Mouse (Mus musculus) lung, postnatal 0 days (tissue): ENCODE measurements at regions not wholly inside any gene's neighbourhood (a gene's known extent, or its start where the extent isn't known, plus 50 kb on each side); places are given as distances from the start of the nearest gene placed in this dataset.

Experiments used
- ATAC-seq: fragments of 200-750 bp; cut with Nextera tagmentation; 2 replicates; pipeline ENCODE4 v1.8.0; 2017; ENCODE audit warnings: moderate library complexity
- DNase-seq: peaks from one replicate; pipeline ENCODE4 v3.0.0-alpha.2; 2016; ENCODE audit warnings: low spot score
- H3K27ac ChIP-seq: fragments of 300-500 bp; sonication (generic); 2 replicates; pipeline ENCODE4 v1.5.1; 2014; ENCODE audit warnings: antibody characterized with exemption, mild to moderate bottlenecking, low read length, mixed read lengths
- H3K27me3 ChIP-seq: fragments of 300-500 bp; sonication (generic); replicated peaks from 2 replicates; pipeline ENCODE4 v1.6.1; 2014; ENCODE audit warnings: low read length, mixed read lengths; ENCODE audit not compliant: insufficient read depth
- H3K36me3 ChIP-seq: fragments of 300-500 bp; sonication (generic); 2 replicates; pipeline ENCODE4 v1.6.1; 2014; ENCODE audit warnings: low read length, mixed read lengths; ENCODE audit not compliant: insufficient read depth
- H3K4me1 ChIP-seq: fragments of 300-500 bp; sonication (generic); 2 replicates; pipeline ENCODE4 v1.6.1; 2014; ENCODE audit warnings: antibody characterized with exemption, low read depth, low read length, mixed read lengths; ENCODE audit not compliant: insufficient read depth
- H3K4me2 ChIP-seq: fragments of 300-500 bp; sonication (generic); replicated peaks from 2 replicates; pipeline ENCODE4 v1.6.1; 2014; ENCODE audit warnings: low read depth, mild to moderate bottlenecking, low read length, moderate library complexity, mixed read lengths
- H3K4me3 ChIP-seq: fragments of 300-500 bp; sonication (generic); 2 replicates; pipeline ENCODE4 v1.5.1; 2014; ENCODE audit warnings: low read depth, low read length
- H3K9ac ChIP-seq: fragments of 300-500 bp; sonication (generic); replicated peaks from 2 replicates; pipeline ENCODE4 v1.6.1; 2014; ENCODE audit warnings: low read depth, mild to moderate bottlenecking
- H3K9me3 ChIP-seq: fragments of 300-500 bp; sonication (generic); 2 replicates; pipeline ENCODE4 v1.6.1; 2016; ENCODE audit warnings: low read length, mixed read lengths
- CTCF ChIP-seq: IDR thresholded peaks from 2 replicates; pipeline ENCODE4 v1.5.1; 2016; ENCODE audit warnings: antibody characterized with exemption, mild to moderate bottlenecking
- EP300 ChIP-seq: IDR thresholded peaks from 2 replicates; pipeline ENCODE4 v1.6.1; 2016; ENCODE audit warnings: antibody characterized with exemption, mild to moderate bottlenecking, control low read depth
- WGBS: fragments of 180-500 bp; shearing (Covaris S2); extraction: QIAGEN DNeasy Blood & Tissue Kit; methylation state at CpG from one replicate; pipeline ENCODE4 v1.1.7; 2014; 5-methylcytosine and 5-hydroxymethylcytosine counted together

GRCm38 (mm10) chr15:96874145-96874544, 174.6 kb upstream of the Slc38a2 start:
- no peak overlapping the region for H3K9ac ChIP-seq
- H3K27me3 ChIP-seq: no peaks in the 10 kb centered on the region
- no peaks in the 10 kb centered on the region for H3K36me3 ChIP-seq
- H3K9me3 ChIP-seq: no peaks in the 10 kb centered on the region
- TF ChIP-seq CTCF (no peak), EP300 (no peak)
- H3K4me1 ChIP-seq: no peaks in the 10 kb centered on the region
- DNase-seq (peak; percentile 86), ATAC-seq (peak; percentile 76)
- no peak overlapping the region for H3K4me3 ChIP-seq
- H3K4me2 ChIP-seq: no peak overlapping the region
- no peak overlapping the region for H3K27ac ChIP-seq
- WGBS: 45% methylated on average over 8 of the region's 8 CpGs

GRCm38 (mm10) chr15:96873562-96873961, 174.0 kb upstream of the Slc38a2 start:
- Histone ChIP-seq H3K4me1 (no peaks in the 10 kb centered on the region), H3K27me3 (no peaks in the 10 kb centered on the region), H3K9ac (no peak overlapping the region), H3K4me2 (no peak overlapping the region), H3K4me3 (no peak overlapping the region), H3K27ac (peak overlapping the region; percentile 27; the same call in 1 of the 2 replicates), H3K9me3 (no peaks in the 10 kb centered on the region), H3K36me3 (no peaks in the 10 kb centered on the region)
- WGBS: 66% methylated on average over 7 of the region's 7 CpGs
- no peak for TF ChIP-seq CTCF
- TF ChIP-seq EP300: no peak
- DNase-seq (peak; percentile 41), ATAC-seq (peak; percentile 25; the same call in 1 of the 2 replicates)

- no peaks in the 10 kb centered on the region for H3K27me3 ChIP-seq
- 0 out of 2 replicates have a peak overlapping the region, but pooled peaks have one; percentile 27 for H3K27ac ChIP-seq
- H3K36me3 ChIP-seq: no peaks in the 10 kb centered on the region
- no peaks in the 10 kb centered on the region for H3K9me3 ChIP-seq
- H3K4me2 ChIP-seq: no peak overlapping the region
- WGBS: 51% methylated on average over 4 of the region's 4 CpGs
- TF ChIP-seq EP300: no peak
- TF ChIP-seq CTCF: no peak
- no peaks in the 10 kb centered on the region for H3K4me1 ChIP-seq
- no peak overlapping the region for H3K9ac ChIP-seq
- ATAC-seq (no peak), DNase-seq (no peak)
- no peak overlapping the region for H3K4me3 ChIP-seq
Measured at GRCm38 (mm10) chr15:96873126-96873525, 173.6 kb upstream of the Slc38a2 start.

DNA sequence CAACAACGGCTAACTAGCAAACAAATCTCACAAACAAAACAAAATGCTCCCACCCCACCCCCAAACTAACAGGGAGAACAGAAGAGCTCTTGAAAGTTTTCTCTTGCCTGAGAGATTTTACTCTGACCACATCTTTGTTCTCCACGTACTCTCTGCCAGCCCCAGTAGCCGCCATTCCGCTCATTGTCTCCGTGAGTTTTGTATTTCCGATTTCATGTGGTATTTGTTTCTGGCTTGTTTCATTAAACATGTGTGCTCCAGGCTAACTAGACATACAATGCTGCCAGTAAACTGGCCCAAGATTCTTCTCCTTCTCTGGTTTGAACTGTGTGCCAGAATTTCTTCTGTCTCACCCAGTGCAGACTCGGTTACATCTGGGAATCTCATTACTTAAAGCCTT, 168.2 kb upstream of the Slc38a2 start:
- DNase-seq (no peak), ATAC-seq (no peak)
- Histone ChIP-seq H3K27ac (no peak overlapping the region), H3K4me1 (no peaks in the 10 kb centered on the region), H3K4me3 (no peak overlapping the region), H3K9ac (no peak overlapping the region), H3K36me3 (no peaks in the 10 kb centered on the region), H3K9me3 (no peaks in the 10 kb centered on the region), H3K27me3 (no peaks in the 10 kb centered on the region), H3K4me2 (no peak overlapping the region)
- TF ChIP-seq EP300: no peak
- no peak for TF ChIP-seq CTCF
- WGBS: 63% methylated on average over 7 of the region's 7 CpGs

DNA sequence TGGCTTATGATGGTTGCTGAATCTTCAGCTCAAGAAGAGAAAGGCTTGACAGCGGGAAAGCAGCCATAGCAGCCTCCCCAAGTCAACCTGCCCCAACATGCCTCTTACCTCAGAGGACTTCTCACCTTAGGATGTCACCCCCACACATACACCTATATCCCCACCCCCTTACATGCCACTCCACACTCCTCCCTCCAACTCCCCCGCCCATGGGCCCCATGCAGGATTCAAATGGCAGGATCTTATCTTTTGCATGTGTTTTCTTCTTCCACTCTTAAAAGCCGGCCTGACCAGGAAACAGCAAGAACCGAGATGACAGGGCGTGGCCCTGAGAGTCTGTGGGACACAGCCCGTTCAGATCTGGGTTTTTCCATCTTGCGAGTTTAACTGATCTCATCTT, 166.4 kb upstream of the Slc38a2 start:
- Histone ChIP-seq H3K4me2 (no peak overlapping the region), H3K27me3 (no peaks in the 10 kb centered on the region), H3K4me1 (no peaks in the 10 kb centered on the region), H3K9me3 (no peaks in the 10 kb centered on the region), H3K9ac (no peak overlapping the region), H3K4me3 (no peak overlapping the region), H3K27ac (no peak overlapping the region), H3K36me3 (no peaks in the 10 kb centered on the region)
- DNase-seq (no peak), ATAC-seq (no peak)
- WGBS: 73% methylated on average over 7 of the region's 7 CpGs
- no peak for TF ChIP-seq EP300
- no peak for TF ChIP-seq CTCF

- DNase-seq: no peak
- no peak for ATAC-seq
- Histone ChIP-seq H3K4me1 (no peaks in the 10 kb centered on the region), H3K36me3 (no peaks in the 10 kb centered on the region), H3K4me2 (no peak overlapping the region), H3K9ac (no peak overlapping the region), H3K9me3 (no peaks in the 10 kb centered on the region), H3K27ac (no peak overlapping the region), H3K4me3 (no peak overlapping the region), H3K27me3 (no peaks in the 10 kb centered on the region)
- no peak for TF ChIP-seq CTCF
- TF ChIP-seq EP300: no peak
- WGBS: 53% methylated on average over 3 of the region's 3 CpGs
Measured at GRCm38 (mm10) chr15:96857709-96858108, 158.2 kb upstream of the Slc38a2 start.
